Mouse (Mus musculus): Measurements from ENCODE around the gene Cenpv.

- TF ChIP-seq CTCF (IDR thresholded peaks at IDR 0.05; ENCODE audit: low read depth) (no peak), EP300 (IDR thresholded peaks at IDR 0.05; ENCODE audit: low read depth) (no peak)
These were observed 25.8 kb downstream of the Cenpv start for GRCm38 (mm10) chr11:62513311-62513710.
